Mouse (Mus musculus) CD8-positive naive resting alpha-beta T cell, adult 57 days (primary cell): ENCODE measurements around the gene Spef1. TPM values are rescaled to one million over a fixed set of nuclear protein-coding genes. Genes with fewer than 3 reads are reported as not detected.

Experiments used
- total RNA-seq: library from RNA; stranded (reverse); gene quantifications from one replicate; pipeline ENCODE4 v1.2.4, GENCODE M21; 2023

Gene Spef1
- 1.6 TPM for total RNA-seq

DNA sequence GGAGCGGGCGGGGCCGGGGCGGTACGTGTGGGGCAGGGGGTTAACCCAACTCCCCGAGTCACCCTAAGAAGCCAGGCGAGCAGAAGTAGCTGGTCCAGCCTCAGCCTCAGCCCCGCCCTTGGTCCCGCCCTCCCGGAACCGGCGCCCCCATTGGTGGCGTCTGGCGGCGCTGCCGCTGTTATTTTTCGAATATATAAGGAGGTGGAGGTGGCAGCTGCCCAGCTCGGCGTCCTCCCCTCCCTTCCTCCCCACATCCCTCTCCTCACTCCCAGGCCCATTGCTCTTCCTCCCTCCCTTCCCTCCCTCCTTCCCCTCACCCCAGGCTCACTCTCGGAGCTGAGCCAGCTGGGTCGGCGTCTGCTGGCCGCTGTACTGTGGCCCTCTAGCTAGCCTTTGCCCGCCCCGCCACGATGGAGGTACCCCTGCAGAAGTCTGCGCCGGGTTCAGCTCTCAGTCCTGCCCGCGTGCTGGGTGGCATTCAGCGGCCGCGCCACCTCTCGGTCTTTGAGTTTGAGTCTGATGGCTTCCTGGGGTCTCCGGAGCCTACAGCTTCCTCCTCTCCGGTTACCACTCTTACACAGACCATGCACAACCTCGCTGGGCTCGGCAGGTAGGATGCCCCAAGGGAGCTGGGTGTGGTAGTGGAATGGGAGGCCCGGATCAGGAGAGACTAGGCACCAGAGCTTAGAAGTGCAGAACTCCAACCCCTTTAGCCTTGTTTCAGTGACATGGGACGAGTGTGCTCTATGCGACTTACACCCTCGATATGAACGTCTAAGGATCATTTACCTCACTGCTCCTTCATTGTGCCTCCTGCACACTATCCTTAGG, at the start of gene Spef1, which contains the start of gene Cdc25b:
Spef1 (minus strand) TSS at position 512 of the 831 bp plus-strand sequence.
Cdc25b (plus strand) TSS at position 179 of the 831 bp plus-strand sequence.

DNA sequence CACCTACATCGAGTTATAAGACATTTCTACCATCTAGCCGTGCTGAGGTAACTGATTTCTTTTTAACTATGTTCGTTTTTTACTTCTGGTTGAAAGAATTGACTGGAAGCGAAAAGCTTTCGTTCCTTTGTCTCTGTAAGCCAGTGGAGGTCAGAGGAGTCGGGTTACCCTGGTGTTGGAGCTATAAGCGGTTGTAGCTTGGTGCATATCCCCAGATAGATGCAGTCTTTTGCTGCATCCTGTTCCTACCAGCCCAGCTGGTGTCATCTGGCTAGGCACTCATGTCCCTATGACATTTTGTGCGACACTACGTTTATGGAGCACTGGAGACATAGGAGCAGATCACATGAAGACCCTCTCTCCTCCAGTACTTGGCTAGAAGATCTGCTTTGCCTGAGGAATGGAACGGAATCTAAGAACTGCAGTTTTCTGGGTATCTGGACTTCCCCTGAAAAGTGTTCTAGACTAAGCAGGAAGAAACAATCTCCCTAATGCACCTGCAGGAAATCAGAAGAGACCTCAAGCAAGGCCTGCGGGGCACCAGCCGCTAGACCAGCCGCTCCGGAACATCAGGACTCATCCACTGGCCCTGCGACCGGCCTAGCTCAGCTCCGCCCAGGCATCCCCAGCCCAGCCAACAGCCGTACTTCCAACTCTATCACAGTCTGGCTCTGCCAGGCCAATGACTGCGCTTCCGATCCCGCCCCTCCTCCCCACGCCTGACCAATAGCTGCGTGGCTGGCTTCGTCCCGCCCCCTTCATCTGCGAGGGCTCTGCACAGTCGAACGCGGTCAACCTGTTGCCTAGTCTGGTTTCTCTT, 46.4 kb upstream of the Spef1 start, which contains the start of gene Mavs:
Mavs (plus strand) TSS at position 757 of the 820 bp plus-strand sequence.

DNA sequence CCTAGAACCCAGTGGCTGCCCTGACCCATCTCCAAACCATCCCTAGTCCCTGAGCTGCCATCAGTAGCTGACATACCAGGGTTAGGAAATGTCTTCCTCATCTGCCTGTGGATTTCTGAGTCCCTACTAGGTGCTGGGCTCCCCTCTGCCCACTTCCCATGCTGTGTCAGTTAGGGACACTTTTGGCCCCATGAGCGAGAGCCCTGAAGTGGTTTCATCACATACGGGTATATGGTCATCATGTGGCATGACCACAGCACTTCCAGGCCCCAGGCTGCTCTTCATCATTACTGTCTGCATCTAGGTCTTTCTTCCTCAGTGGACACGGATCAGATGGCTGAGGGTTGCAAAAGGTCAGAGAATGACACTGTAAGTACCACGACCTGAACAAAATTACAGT, 19.7 kb upstream of the Spef1 start, which contains the start of gene Ap5s1:
Ap5s1 (plus strand) TSS at position 301 of the 400 bp plus-strand sequence.

DNA sequence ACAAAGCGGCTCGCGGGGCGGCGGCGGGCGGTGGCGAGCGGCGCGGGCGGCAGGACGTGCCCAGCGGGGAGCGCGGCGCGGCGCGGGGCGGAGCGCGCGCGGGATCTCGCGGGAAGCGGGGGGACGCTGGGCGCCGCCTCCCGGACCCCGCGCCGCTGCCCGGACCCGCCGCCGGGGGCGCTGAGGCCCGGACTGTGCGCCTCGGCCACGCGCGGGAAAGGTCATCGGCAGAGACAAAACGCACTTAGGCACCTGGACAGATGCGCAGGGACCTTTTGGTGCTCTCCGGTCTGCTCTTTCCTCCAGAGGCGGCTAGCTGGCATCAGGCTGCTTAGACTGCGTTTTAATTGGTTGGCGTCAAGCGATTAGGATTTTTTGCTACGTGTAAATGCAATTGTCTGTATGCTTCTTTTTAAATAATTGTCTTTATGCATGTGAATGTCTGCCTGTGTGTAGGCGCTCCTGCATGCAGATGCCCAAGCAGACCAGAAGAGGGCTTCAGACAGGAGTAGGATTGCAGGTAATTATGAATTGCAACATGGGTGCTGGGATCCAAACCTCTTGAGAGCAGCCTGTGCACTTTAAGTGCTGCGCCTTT, 7.0 kb downstream of the Spef1 start, which contains the start of gene Cenpb:
Cenpb (minus strand) TSS at position 78 of the 598 bp plus-strand sequence.

DNA sequence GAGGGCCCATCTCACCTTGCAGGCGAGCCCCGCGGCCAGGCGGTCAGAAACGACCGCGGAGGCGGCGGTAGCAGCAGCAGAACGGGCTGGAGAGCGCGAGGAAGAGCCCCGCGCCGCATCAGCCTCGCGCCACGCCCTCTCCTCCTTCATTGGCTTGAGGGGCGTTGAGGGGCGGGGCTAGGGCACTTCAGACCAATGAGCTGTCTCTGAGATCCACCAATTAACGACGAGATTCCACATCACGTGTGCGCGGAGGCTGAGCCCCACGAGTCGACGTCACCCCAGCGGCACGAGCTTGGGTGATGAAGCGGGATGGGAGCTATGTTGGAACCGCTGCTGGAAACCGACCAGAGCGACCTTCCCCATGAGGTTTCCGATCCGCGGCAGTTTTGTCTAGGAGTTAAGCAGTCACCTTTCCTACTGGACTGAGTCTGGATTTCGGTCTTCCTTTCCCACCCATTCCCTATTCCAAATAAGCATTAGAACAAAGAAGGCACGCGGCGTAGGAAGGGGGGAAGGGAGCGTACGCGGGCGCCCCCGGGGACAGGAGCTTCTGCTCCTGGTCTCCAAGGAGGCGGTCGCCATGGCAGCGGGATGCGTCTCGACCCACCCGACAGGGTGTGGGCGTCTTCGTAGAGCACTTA, 27.0 kb downstream of the Spef1 start, which contains the start of gene 1700037H04Rik:
1700037H04Rik (minus strand) TSS at position 144 of the 644 bp plus-strand sequence.

DNA sequence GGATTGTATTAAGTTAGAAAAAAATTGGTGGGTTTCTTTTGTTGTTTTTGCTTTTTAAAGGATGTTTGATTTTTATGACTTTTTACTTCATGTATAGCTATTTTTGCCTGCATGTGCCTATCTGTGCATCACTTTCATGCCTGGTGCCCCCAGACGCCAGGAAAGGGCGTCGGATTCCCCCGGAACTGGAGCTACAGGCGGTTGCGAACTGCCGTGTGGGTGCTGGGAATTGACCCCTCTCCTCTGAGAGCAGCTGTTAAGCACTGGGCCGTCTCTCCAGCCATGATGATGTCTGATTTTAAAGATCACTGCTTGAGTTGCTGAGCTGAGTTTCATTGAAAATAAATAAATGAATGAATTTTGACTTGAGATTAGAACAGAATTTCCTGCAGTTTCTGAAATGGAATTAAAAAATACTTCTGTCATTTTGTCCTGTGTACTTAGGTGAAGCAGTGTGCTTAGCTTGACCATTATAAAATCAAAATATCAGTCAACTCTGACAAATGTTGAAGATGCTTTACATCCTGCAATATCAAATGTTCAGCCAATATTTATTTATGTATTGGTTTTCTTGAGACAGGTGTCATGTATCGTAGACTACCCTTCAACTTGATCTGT, 54.0 kb downstream of the Spef1 start, which contains the start of gene Gm11037:
Gm11037 (plus strand) TSS at position 568 of the 618 bp plus-strand sequence.

DNA sequence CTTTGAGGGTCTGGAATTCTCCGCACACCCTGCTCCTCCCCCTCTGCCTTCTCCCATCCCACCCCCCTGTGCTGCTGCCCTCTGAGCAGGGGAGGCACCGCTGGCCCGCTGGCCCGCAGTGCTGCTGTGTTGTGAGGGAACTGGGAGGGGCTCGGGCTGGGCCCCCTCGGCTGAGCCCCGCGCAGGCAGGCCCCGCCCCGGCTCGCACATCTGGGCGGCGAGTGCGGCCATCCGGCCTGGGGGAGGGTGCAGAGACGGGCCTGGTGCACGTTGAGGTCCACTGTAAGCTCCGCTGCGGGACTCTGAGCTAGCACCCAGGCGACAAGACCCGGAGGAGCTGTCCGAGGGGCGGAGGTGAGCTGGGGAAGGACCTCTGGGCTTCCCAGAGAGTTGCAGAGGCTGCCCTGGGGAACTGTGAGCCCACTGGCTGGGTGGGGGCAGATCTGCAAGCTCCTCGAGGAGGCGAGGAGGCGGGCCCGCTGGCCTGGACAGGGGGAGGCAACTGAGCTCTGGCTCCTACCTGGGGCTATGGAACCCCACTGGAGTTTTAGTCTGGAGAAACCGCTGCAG, 59.8 kb downstream of the Spef1 start, which contains the start of gene Hspa12b:
Hspa12b (plus strand) TSS at position 120 of the 570 bp plus-strand sequence.

Other genes starting within 250 kb of the Spef1 start
- gene Gfra4, start 144.2 kb downstream of the Spef1 start, total RNA-seq: not detected
- not detected for gene Adam33, start 123.5 kb downstream of the Spef1 start, total RNA-seq
- gene Siglec1, start 100.5 kb downstream of the Spef1 start, total RNA-seq: 0.21 TPM
- not detected for gene Hspa12b, start 60.0 kb downstream of the Spef1 start, total RNA-seq
- gene Gm11037, start 53.8 kb downstream of the Spef1 start, total RNA-seq: not detected
- gene 1700037H04Rik, start 27.2 kb downstream of the Spef1 start, total RNA-seq: 18.0 TPM
- gene Cenpb, start 7.2 kb downstream of the Spef1 start, total RNA-seq: 21.4 TPM
- 53.7 TPM for gene Cdc25b, start 333 bp downstream of the Spef1 start, total RNA-seq
- 11.9 TPM for gene Ap5s1, start 19.8 kb upstream of the Spef1 start, total RNA-seq
- 19.8 TPM for gene Mavs, start 46.8 kb upstream of the Spef1 start, total RNA-seq
- 59.6 TPM for gene Pank2, start 75.2 kb upstream of the Spef1 start, total RNA-seq
- 4.9 TPM for gene Rnf24, start 165.6 kb upstream of the Spef1 start, total RNA-seq